Mouse (Mus musculus) spleen, adult 18-20 months (tissue): Measurements from ENCODE around the gene Lrrc42.

Source experiments
- DNase-seq, 2 experiments: peaks; one replicate each; pipeline ENCODE4 v3.0.0; 2022; ENCODE audit warnings: mixed read lengths in 2 of 2

Gene Lrrc42

DNA sequence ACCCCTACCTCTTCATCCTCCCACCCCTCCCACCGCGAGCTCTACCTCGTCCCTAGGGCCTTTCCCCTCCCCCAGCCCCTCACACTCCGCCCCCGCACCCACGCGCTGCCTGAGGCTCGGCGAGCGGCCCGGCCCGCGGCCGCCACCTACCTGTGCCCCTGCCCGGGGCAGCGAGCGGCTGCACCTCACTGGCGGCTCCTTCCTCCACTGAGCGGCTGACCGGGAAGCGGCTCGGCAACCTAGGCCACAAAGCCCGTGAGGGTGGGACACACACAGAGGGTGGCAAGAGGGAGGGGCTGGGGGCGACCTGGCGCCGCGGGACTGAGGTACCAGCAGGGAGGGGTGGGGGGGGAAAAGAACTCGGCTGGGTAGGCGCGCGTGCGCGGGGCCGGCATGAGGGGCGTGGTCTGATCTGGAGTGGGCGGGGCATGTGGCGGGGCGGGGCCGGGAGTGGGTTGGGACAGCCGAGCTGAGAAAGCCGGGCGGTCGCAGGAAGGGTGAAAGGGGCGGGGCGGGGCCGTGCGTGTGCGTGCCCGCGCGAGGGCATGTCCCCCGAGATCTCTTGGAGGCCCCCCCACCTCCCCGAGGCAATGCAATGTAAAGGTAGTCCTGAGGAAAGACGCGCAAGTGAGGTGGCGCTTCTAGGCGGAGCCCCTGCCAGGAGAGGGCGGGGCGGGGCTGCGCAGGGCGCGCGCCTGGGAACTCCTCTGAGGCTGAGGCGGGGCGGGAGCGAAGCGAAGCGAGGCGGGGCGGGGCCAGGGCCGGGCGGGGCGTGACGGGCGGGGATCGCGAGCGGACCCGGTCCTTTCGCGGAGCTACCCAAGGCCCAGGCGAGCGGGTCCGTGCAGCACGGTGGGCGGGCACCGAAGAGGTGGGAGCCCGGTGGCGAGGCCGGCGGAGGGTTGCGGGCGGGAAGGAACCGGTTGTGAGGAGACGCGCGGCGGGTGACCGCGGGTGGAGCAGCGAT, at the start of gene Lrrc42, which contains the start of gene Hspb11:
Lrrc42 (minus strand) TSS at position 408 of the 967 bp plus-strand sequence.
Hspb11 (plus strand) TSS at position 469 of the 967 bp plus-strand sequence.
- DNase-seq: peak; percentile 93 to 96

DNA sequence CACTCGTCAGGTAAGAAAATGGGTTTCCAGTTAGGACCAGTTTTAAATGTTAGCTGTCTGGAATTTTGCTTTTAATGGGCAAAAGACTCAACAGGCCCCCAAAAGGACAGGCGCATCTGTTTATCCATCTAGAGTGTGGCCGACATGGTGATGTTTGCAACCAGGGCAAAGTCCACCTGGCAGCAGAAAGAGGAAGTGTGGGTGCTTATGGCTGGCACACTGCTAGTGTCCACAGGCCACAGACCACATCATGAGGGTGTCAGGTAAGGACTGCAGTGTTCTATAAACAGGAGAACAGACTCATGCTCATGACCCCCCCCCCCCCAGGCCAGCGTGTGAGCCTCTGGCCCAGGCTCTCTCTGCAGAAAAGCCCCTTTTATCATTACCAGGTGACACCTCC, 49.5 kb upstream of the Lrrc42 start:
- DNase-seq: no peak

- DNase-seq: no peak
Measured at GRCm38 (mm10) chr4:107302221-107302620, 48.9 kb upstream of the Lrrc42 start.

- no peak for DNase-seq
Measured at GRCm38 (mm10) chr4:107300902-107301555, 47.7 kb upstream of the Lrrc42 start.

GRCm38 (mm10) chr4:107300371-107300770, 47.0 kb upstream of the Lrrc42 start:
- no peak for DNase-seq

GRCm38 (mm10) chr4:107299779-107300340, 46.5 kb upstream of the Lrrc42 start:
- DNase-seq: no peak

- no peak for DNase-seq
Measured at GRCm38 (mm10) chr4:107298071-107298606, 44.8 kb upstream of the Lrrc42 start.

- no peak for DNase-seq
Measured at GRCm38 (mm10) chr4:107292273-107292662, 38.9 kb upstream of the Lrrc42 start.

DNA sequence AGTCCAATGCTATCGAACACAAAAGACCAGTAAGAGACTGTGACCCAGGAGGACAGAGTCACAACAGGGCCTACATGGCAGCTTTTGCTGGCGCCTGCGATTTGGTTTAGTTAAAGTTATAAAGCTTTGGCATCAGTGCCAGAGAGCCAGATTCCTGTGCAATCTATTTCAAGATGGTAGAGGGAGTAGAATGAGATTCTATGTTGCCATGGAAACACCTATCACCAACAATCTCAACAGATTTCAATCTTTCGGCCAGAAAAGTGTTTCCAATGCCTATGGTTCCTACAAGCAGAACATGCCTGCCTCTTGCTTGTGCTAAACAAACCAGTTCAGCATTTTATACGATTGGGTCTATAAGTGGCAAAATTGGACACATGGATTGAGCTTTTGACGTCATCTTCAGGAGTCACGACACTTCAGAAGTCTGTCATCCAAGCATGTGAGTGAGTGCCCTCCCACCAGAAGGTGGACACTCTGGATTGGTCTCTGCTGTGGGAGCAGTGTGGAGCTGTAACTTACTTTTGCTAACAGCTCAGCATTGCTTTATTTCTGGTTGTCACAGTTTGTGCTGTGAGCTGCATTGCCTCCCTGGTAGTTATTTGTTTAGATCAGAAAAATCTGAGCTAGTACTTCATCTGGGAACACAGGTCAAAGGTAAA, 38.4 kb upstream of the Lrrc42 start:
- DNase-seq: no peak

DNA sequence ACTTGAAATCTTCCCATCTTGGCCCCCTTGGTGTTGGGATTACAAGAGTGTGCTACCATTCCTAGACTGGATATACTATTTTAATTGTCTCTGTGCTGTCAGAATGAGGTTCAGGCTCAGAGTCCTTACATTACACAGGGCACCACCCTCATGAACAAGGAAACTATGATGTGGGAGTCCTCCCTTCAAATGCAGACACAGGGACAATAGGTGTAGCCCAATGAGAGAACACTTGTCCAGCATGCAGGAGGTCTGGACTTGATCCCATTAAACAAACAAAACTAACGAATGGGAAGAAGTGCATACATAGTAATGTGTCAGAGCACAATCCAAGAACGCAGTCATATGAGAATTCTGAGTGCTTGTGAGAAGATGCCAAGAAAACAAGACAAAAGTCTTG, 34.2 kb upstream of the Lrrc42 start:
- no peak for DNase-seq

DNA sequence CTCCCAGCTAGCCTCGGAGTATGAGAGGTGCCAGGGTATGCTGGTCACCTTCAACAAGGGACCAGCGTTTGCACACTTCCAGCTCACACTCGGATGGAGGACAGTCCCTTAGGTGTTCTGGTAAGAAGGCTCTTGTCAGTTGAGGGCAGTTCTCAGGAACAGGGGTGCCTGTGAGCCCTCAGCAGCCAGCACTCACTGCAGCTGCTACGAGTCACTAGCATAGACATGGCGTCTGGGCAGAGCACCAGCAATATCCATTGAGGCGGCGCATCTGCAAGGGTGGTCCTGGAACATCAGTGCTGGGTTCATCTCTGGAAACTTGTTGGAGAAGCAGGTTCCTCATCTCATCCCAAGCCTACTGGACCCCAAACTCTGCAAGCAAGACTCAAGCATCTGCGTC, 33.1 kb upstream of the Lrrc42 start:
- DNase-seq: no peak

- DNase-seq: no peak
Measured at GRCm38 (mm10) chr4:107285446-107286200, 32.3 kb upstream of the Lrrc42 start.

DNA sequence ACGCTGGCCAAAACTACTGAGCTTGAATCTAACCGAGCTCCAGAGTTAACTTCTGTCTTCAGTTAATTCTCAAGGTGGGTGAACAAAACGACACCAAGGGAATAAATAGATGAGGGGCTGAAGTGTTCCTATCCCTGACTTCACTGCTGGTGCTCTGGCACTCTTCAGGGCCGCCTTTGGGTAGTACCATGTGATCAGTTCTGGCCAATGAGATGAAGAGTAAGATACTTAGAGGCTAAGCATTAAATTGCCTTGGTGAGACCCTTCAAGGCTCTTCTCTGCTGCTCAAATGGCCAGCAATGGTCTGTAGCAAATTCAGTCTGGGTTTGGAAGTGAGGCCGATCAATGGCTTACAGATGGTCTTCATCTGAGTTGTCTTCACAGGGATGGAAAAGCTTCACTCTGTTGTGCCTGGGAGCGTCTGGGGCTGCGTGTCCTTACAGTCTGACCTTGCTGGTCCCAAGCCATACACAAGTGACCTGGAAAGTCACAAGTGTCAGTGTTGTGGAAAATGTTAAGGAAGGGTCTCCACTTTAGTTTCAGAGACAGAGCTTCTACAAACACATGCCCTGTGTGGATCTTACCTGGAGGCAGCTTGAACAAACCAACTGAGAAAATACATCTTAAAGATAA, 27.6 kb upstream of the Lrrc42 start:
- DNase-seq: no peak

- DNase-seq: no peak
Measured at GRCm38 (mm10) chr4:107278188-107278707, 24.9 kb upstream of the Lrrc42 start.

DNA sequence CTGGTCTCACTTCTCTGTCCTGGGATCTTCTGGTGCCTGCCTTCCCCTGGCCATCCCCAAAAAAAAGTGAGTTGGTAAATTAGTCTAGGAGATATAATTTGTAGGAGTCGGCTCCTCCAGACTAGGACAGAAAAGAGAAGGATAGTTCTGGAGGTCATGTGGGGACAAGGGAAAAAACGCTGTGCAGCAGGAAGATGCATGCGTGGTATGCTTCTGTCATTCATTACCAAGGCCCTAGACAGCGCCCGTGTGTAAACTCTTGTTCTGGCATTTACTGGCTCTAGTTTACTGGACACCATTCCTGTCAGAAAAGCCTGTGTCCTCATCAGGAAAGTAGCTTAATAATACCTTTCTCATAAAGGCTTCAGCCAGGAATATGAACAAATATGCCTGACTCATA, 21.2 kb upstream of the Lrrc42 start:
- DNase-seq: no peak

DNA sequence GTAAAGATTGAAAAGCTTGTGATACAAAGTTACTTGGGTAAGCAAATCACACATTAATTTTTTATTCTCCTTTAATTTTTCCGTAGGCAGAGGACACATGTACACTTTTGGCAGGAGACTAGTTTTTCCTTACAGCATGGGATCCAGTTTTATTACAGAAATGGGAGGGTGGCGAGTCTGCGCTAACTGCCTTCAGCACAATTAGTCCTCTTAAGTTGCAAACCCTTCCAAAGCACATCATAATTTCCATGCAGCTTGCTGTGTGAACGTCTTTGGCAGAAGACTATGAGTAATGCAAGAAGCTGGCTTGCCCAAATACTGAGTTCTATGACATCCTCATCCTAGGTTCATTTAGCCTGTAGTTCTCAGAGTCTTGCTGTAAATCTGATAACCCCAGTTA, 20.4 kb upstream of the Lrrc42 start:
- DNase-seq: no peak

GRCm38 (mm10) chr4:107260001-107260400, 6.7 kb upstream of the Lrrc42 start:
- DNase-seq: peak in 1 of 2 experiments; percentile 7

DNA sequence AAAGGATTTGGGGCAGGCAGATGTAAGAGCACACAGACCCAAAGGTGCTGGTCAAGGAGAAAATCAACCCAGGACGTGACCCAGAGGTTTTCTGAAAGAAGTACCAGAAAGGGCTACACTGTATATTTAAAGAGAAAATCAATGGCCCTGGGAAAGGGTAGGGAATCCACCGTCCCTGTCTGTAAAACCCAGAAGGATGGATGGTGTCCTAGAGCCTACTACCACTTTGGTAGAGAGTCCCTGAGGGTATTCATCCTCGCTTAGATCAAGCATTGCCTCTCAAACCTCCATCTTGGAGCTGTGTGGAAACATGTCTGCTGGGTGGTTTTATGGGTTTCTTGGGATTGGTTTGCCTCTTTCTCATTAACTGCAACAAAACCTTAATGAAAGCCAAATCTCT, 1.1 kb upstream of the Lrrc42 start:
- DNase-seq: no peak

DNA sequence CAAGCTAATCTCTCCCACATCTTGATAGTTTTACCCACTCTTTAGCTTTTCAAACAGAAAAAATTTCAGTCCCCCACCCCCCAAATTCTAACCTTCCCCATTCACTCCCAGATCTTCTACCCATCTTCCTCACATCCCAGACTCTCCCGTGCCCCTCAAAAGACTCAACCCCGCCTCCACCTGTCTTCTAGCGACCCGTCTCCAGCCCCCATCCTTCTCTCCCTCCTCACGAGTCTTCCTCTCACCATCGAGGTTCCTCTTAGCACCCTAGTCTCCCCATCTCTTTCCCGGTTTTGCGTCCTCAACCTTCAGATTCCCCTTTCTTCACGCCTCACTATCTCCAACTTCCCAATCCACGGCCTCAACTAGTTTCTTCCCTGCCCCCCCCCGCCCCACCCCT, 810 bp downstream of the Lrrc42 start:
- DNase-seq: peak; percentile 4 to 5

DNA sequence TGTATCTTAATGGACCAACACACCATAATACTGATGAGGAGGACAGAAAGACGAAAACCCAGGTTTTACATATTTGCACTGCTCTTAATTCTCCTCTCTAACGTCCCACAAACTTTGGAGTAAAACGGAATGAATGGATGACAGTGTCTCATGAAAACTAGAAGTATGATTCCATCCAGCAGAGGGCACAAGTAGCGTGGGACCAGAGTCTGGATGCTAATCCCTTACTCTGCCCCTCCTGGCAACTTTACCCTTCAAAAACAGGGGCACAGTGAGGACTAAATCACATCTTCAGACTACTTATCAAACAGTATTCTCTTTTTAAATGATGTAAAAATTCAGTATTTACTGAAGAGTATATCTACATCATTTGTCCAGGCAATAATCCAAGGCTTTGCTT, 2.8 kb downstream of the Lrrc42 start:
- peak in 1 of 2 experiments; percentile 15 for DNase-seq

GRCm38 (mm10) chr4:107249471-107249870, 3.9 kb downstream of the Lrrc42 start:
- no peak for DNase-seq
